Mouse (Mus musculus): Measurements from ENCODE around the gene Mob3b. TPM values are rescaled to one million over a fixed set of nuclear protein-coding genes. Genes with fewer than 3 reads are reported as not detected.

Gene Mob3b
- polyA plus RNA-seq, 1 experiment, result 2.6 TPM

DNA sequence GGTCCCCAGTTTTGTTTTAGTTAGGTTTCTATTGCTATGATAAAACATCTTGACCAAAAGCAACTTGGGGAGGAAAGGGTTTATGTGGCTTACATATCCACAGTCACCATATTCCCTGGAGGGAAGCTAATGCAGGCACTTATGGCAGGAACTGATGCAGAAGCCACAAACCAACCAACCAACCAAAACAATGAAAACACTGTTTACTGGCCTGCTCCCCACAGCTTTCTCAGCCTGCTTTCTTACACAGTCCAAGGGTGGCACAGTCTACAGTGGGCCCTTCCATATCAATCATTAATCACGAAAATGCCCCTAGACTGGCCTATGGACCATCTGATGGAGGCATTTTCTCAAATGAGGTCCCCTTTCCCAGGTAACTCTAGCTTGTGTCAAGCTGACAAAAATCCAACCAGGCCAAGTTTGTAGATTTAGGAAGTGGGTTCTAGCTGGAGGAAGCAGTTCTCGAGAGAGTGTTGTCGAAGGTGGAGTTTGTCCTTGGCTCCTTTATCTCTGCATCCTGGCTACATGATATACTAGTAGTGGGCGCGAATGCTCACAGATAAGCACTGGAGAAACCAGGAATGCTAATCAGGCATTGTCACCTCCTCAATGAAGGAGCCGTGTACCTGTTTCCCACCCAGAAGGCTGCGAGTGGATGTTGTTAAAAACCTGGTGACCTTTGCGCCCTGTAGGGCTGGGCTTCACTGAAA, 30.5 kb upstream of the Mob3b start:
- Histone ChIP-seq H3K4me1 (replicated peaks; ENCODE audit: control insufficient read depth, insufficient read depth, low read length) (no peaks in the 10 kb centered on the region), H3K27ac (ENCODE audit: control insufficient read depth, insufficient read depth, low read length) (no peak overlapping the region), H3K27me3 (ENCODE audit: control insufficient read depth, insufficient read depth, low read length) (no peaks in the 10 kb centered on the region), H3K36me3 (ENCODE audit: control insufficient read depth, insufficient read depth, low read length) (no peaks in the 10 kb centered on the region), H3K4me3 (ENCODE audit: control insufficient read depth, insufficient read depth, low read length) (no peak overlapping the region)
- TF ChIP-seq POLR2A (IDR thresholded peaks at IDR 0.05; ENCODE audit: control insufficient read depth, extremely low read depth, insufficient read depth, low read length, poor library complexity) (no peak), CTCF (IDR thresholded peaks at IDR 0.05; ENCODE audit: borderline replicate concordance, control insufficient read depth, extremely low read depth, insufficient read depth, low read length, poor library complexity) (no peak)
- no peak for DNase-seq
- WGBS, result 95% methylated on average over 8 of the region's 8 CpGs

DNA sequence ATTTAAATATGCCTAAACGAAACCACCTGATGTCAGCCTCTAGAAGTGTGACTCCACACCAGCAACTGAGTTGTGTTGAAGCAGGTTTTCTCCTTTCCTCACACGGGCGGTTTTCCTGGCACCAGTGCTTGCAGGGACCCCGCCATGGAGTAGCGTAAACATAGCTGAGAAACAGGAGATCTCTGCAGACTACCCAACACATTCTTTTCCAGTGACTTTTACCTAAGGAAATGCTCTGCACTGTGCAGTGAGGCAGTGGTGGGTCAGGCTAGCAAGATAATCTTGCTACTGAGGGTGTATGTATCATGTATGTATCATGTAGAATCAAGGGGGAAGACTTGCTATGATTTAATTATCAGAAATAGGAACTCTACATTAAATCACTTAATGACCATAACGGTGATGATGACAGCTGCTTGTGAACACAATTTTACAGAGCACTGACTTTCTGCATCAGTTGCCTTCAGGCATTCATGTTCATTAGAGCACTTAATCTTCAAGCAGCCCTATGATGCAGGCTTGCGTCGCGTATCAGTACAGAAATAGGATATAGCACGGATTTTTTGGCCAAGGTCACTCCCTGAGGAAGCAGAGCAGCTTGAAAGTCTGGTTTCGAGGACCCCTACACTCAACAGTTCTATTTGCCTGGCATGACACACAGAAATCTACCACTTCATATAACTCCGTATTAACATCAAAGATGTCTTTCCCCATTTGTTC, 20.8 kb upstream of the Mob3b start:
- Histone ChIP-seq H3K36me3 (ENCODE audit: control insufficient read depth, insufficient read depth, low read length) (no peaks in the 10 kb centered on the region), H3K27ac (ENCODE audit: control insufficient read depth, insufficient read depth, low read length) (no peak overlapping the region), H3K27me3 (ENCODE audit: control insufficient read depth, insufficient read depth, low read length) (no peaks in the 10 kb centered on the region), H3K4me1 (replicated peaks; ENCODE audit: control insufficient read depth, insufficient read depth, low read length) (no peaks in the 10 kb centered on the region), H3K4me3 (ENCODE audit: control insufficient read depth, insufficient read depth, low read length) (no peak overlapping the region)
- TF ChIP-seq POLR2A (IDR thresholded peaks at IDR 0.05; ENCODE audit: control insufficient read depth, extremely low read depth, insufficient read depth, low read length, poor library complexity), result no peak
- no peak for TF ChIP-seq CTCF (IDR thresholded peaks at IDR 0.05; ENCODE audit: borderline replicate concordance, control insufficient read depth, extremely low read depth, insufficient read depth, low read length, poor library complexity)
- no peak for DNase-seq
- WGBS, result 90% methylated on average over 12 of the region's 12 CpGs

DNA sequence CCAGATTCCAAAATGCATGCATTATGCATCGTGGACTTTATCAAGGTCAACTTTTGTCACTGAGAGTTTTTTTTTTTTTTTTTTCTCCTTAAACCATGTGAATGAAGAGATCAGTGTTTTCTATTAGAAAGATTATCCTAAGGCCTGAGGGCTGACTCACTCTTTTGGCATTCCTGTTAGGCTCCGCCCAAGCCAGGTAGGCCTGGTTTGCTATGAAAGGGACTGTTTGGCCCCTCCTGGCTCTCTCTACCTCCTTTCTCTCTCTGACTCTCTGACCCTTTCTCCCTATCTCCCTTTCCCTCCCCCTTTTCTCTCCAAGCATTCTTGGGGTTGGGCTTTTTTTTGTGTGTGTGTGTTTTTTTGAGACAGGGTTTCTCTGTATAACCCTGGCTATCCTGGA, 18.3 kb upstream of the Mob3b start:
- Histone ChIP-seq H3K4me1 (replicated peaks; ENCODE audit: control insufficient read depth, insufficient read depth, low read length) (no peaks in the 10 kb centered on the region), H3K27ac (ENCODE audit: control insufficient read depth, insufficient read depth, low read length) (no peak overlapping the region), H3K27me3 (ENCODE audit: control insufficient read depth, insufficient read depth, low read length) (no peaks in the 10 kb centered on the region), H3K36me3 (ENCODE audit: control insufficient read depth, insufficient read depth, low read length) (no peaks in the 10 kb centered on the region), H3K4me3 (ENCODE audit: control insufficient read depth, insufficient read depth, low read length) (no peak overlapping the region)
- DNase-seq, result no peak
- TF ChIP-seq CTCF (IDR thresholded peaks at IDR 0.05; ENCODE audit: borderline replicate concordance, control insufficient read depth, extremely low read depth, insufficient read depth, low read length, poor library complexity), result no peak
- no peak for TF ChIP-seq POLR2A (IDR thresholded peaks at IDR 0.05; ENCODE audit: control insufficient read depth, extremely low read depth, insufficient read depth, low read length, poor library complexity)
- WGBS, result 94% methylated on average over 2 of the region's 2 CpGs

DNA sequence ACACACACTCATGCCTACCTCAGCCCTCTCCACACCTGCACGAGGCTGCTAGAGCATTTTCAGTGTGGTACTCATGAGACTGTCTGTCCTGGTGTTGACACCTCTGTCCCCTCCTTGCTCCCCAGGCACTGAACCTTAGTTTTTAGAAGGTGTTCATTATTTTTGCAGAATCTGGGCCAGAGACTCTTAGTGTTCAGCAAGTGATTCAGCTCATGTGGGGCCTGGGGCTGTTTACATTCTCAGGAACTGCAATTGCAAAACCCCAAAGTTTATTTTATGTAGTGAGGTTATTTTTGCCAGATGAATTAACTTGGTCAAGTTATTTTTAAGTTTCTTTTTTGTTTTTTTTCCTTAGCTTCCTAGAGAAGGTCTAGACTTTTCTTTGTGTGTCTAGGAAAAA, 16.3 kb upstream of the Mob3b start:
- WGBS, result 83% methylated on average over 1 of the region's 1 CpGs
- H3K27me3 ChIP-seq (ENCODE audit: control insufficient read depth, insufficient read depth, low read length), result no peaks in the 10 kb centered on the region
- no peak for DNase-seq
- H3K27ac ChIP-seq (ENCODE audit: control insufficient read depth, insufficient read depth, low read length), result no peak overlapping the region
- no peaks in the 10 kb centered on the region for H3K36me3 ChIP-seq (ENCODE audit: control insufficient read depth, insufficient read depth, low read length)
- TF ChIP-seq POLR2A (IDR thresholded peaks at IDR 0.05; ENCODE audit: control insufficient read depth, extremely low read depth, insufficient read depth, low read length, poor library complexity) (no peak), CTCF (IDR thresholded peaks at IDR 0.05; ENCODE audit: borderline replicate concordance, control insufficient read depth, extremely low read depth, insufficient read depth, low read length, poor library complexity) (no peak)
- no peaks in the 10 kb centered on the region for H3K4me1 ChIP-seq (replicated peaks; ENCODE audit: control insufficient read depth, insufficient read depth, low read length)
- no peak overlapping the region for H3K4me3 ChIP-seq (ENCODE audit: control insufficient read depth, insufficient read depth, low read length)

DNA sequence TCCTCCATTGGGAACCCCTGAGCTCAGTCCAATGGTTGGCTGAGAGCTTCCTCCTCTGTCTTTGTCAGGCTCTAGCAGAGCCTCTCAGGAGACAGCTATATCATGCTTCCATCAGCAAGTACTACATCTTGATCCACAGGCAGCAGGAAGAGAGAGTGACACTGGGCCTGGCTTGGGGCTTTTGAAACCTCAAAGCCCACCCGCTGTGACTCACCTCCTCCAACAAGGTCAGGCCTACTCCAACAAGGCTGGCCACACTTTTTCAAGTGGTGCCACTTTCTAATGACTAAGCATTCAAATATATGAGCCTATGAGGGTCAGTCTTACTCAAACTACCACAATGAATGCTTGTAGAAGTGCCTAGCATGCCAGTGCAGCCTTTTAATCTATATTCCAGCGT, 15.2 kb upstream of the Mob3b start:
- TF ChIP-seq POLR2A (IDR thresholded peaks at IDR 0.05; ENCODE audit: control insufficient read depth, extremely low read depth, insufficient read depth, low read length, poor library complexity) (no peak), CTCF (IDR thresholded peaks at IDR 0.05; ENCODE audit: borderline replicate concordance, control insufficient read depth, extremely low read depth, insufficient read depth, low read length, poor library complexity) (no peak)
- Histone ChIP-seq H3K27me3 (ENCODE audit: control insufficient read depth, insufficient read depth, low read length) (no peaks in the 10 kb centered on the region), H3K27ac (ENCODE audit: control insufficient read depth, insufficient read depth, low read length) (no peak overlapping the region), H3K4me1 (replicated peaks; ENCODE audit: control insufficient read depth, insufficient read depth, low read length) (no peaks in the 10 kb centered on the region), H3K36me3 (ENCODE audit: control insufficient read depth, insufficient read depth, low read length) (no peaks in the 10 kb centered on the region), H3K4me3 (ENCODE audit: control insufficient read depth, insufficient read depth, low read length) (no peak overlapping the region)
- 93% methylated on average over 2 of the region's 2 CpGs for WGBS
- no peak for DNase-seq

DNA sequence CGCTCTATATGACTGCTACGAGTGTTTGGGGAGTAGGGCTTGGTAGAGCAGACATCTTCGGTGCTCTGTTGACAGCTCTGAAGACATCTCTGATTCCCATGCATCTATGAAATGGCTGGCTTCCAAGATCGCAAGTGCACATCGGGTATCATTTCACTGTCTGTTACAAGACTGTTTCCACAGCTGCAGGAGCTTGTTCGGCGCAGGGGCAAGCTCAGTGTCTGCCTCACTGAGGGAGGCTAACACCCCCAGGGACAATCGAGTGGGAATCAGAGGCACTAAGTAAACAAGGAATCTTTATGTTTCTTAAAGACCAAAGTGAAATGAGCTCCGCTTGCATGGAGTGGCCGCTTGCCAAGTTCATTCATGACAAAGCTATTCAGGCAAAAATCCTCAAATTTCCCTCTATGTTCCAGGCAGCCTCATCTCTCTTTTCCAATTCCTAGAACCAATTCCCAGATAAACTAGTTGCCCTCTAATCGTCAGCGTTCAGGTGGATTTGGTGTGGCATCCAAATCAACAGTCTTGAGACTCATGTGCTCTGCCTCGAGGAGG, 12.4 kb upstream of the Mob3b start:
- Histone ChIP-seq H3K36me3 (ENCODE audit: control insufficient read depth, insufficient read depth, low read length) (no peaks in the 10 kb centered on the region), H3K4me3 (ENCODE audit: control insufficient read depth, insufficient read depth, low read length) (no peak overlapping the region), H3K27me3 (ENCODE audit: control insufficient read depth, insufficient read depth, low read length) (no peaks in the 10 kb centered on the region), H3K4me1 (replicated peaks; ENCODE audit: control insufficient read depth, insufficient read depth, low read length) (no peaks in the 10 kb centered on the region), H3K27ac (ENCODE audit: control insufficient read depth, insufficient read depth, low read length) (no peak overlapping the region)
- no peak for DNase-seq
- no peak for TF ChIP-seq POLR2A (IDR thresholded peaks at IDR 0.05; ENCODE audit: control insufficient read depth, extremely low read depth, insufficient read depth, low read length, poor library complexity)
- no peak for TF ChIP-seq CTCF (IDR thresholded peaks at IDR 0.05; ENCODE audit: borderline replicate concordance, control insufficient read depth, extremely low read depth, insufficient read depth, low read length, poor library complexity)
- 89% methylated on average over 13 of the region's 13 CpGs for WGBS
